Mouse (Mus musculus) thymus, postnatal 0 days (tissue): ENCODE results near the gene Aurkaip1. TPM values are rescaled to one million over a fixed set of nuclear protein-coding genes. Genes with fewer than 3 reads are reported as not detected.

Source experiments
- DNase-seq: peaks from one replicate; pipeline ENCODE4 v3.0.0-alpha.2; 2015; ENCODE audit warnings: low spot score
- microRNA-seq: library from miRNA; unstranded; fragments of <30 nt; microRNA quantifications from one replicate; pipeline ENCODE4, GENCODE M21; 2016; ENCODE audit warnings: borderline number of aligned reads
- polyA plus RNA-seq: library from polyadenylated mRNA; unstranded; fragments of >200 nt; fragmentation: Nextera tagmentation; extraction: Ambion mirVana; gene quantifications from 2 replicates; pipeline ENCODE4 v1.2.1, GENCODE M21; 2015

Aurkaip1 gene
- polyA plus RNA-seq, 1 experiment from 2014 or later = 187 TPM

GRCm38 (mm10) chr4:155849792-155850451 lies 18.9 kb downstream of the Aurkaip1 start:
- no peak for DNase-seq

DNA sequence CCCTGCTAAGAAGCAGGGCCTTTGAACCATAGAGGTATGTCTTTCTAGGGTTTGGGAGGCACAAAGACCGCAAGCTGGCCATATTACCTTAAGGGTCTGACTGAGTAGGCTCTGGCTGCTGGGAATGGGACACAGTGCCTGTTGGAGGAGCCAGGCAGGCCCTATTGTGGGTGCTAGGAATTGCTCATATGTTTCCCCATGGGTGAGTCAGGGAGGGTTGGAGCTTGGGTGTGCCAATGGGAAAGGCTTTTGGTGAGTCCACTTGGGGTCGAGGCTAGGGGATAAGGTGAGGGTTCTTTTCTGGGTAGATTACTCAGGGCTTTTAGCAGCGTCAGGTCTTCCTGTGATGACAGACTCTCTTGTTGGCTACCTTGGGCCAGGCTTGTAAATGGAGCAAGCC lies 20.3 kb downstream of the Aurkaip1 start:
- DNase-seq = no peak

DNA sequence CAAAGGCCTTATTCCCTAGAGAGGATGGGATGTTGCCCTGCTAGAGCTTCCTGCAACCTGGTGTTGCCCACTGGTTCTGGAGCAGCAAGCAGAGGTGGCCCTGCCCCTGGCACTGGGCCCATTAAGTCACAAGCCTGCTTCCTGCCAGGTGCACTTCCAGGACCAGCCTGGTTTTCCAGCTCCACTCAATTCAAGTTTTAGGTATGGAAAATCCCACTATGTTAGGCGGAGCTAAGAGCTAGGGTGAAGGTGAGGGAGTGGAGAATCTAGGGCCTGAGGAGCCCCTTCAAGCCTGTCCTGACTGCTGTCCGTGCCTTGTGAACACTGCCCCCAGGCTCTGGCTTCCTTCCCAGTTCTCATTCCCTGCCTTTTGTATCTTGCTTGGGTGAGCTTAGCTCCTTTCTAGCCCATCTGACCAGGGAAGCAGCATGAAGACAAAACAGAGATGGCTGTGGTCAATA lies 20.9 kb downstream of the Aurkaip1 start:
- no peak for DNase-seq

DNA sequence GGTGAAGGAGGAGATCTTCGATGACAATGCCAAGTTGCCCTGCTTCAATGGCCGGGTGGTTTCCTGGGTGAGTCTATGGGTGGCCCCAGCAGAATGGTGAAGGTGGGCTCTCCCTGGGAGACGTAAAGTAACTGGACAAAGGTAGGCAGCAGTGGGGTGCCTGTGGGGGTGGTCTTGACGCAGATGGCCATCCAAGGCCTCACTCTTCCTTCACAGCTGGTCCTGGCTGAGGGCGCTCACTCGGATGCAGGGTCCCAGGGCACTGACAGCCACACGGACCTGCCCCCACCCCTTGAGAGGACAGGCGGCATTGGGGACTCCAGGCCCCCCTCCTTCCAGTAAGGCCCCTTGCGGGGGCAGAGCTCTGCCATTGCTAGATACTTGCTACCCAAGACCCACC lies 22.3 kb downstream of the Aurkaip1 start:
- DNase-seq = no peak

DNA sequence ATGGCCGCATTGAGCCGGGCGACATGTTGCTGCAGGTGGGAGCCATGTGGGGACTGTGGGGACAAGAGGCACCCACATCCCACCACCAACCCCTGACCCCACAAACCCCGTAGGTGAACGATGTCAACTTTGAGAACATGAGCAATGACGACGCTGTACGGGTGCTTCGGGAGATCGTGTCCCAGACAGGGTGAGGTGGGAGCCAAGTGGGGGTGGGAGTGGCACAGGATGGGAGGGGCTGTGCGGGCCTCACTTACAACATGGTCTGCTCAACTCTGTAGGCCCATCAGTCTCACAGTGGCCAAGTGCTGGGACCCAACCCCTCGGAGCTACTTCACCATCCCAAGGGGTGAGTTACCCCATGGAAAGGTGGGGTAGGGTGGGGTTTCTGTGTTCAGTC lies 23.9 kb downstream of the Aurkaip1 start:
- no peak for DNase-seq

DNA sequence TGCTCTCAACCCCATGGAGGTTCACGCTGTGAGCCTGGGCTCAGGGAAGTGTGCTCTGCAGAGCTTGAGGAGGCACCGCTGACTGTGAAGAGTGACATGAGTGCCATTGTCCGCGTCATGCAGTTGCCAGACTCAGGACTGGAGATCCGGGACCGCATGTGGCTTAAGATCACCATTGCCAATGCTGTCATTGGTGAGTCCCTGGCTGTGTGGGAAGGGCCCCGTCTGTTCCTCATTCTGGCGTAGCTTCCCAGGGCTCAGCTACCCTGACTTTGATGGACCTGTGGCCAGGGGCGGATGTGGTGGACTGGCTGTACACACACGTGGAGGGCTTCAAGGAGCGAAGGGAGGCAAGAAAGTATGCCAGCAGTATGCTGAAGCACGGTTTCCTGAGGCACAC lies 25.0 kb downstream of the Aurkaip1 start:
- DNase-seq = no peak

- no peak for DNase-seq
Observed at GRCm38 (mm10) chr4:155856881-155857280, 25.8 kb downstream of the Aurkaip1 start.

GRCm38 (mm10) chr4:155859318-155859717 lies 28.2 kb downstream of the Aurkaip1 start:
- DNase-seq = peak; percentile 40

- no peak for DNase-seq
Observed at GRCm38 (mm10) chr4:155861787-155862186, 30.7 kb downstream of the Aurkaip1 start.

- no peak for DNase-seq
Observed at GRCm38 (mm10) chr4:155863001-155863400, 31.9 kb downstream of the Aurkaip1 start, which contains the start of gene Tas1r3. Gene Tas1r3, minus strand, starts transcription at chr4:155863362.

GRCm38 (mm10) chr4:155868614-155869298 lies 37.7 kb downstream of the Aurkaip1 start:
- DNase-seq = no peak

DNA sequence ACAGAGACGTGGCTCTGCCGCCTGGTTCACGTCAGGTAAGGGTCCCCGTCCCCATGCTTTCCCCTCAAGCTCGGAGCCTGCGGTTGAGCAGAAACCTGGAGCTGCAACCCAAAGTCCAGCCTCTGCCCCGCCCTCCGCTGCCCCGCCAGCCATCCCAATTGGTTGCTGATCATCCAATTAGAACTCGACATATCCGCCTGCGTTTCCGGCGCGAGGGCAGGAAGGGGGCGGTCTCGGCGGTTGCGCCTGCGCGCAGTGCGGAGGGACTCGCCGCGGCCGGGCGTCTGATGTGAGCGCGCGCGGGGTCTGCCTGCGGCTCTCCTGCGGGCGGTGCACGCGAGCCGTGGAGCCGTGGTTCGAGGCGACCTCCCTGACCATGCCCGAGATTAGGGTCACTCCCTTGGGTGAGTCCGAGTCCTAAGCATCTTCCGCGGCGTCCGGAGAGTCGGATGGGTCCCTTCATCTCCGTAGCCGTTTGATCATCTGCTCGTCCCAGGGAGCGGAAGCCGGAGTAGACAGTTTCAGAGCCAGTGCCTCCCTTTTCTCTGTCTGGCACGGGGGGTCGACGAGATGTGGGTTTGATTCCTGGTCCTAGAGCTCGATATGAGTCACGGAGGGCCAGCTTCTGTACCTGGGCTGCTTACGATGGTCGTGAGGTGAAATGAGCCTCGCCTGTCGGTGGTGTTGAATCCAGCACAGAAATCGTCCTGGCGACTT lies 38.4 kb downstream of the Aurkaip1 start, which contains the start of the genes Cptp and Ints11:
TSS of gene Cptp (minus strand) at position 124 of the 717 bp plus-strand sequence.
TSS of gene Ints11 (plus strand) at position 230 of the 717 bp plus-strand sequence.
- peak; percentile 95 for DNase-seq

DNA sequence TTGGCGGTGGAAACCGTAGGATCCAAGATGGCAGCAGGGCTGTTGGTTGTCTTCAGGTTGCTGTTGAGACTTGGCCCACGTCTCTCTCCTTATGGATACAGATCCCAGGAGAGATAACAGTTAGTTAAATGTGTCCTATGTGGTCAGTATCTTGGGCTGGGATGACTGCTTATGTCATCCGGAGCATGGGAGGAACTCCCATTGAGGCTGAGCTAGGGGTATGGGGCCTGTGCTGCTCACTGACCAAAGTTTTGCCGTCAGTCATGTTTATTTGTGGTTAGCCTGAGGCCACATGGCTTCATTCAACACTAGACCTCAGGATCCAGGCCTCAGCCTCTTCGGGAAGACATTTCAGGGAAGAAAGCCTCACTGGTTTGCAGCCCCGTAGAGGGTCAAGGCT lies 40.3 kb downstream of the Aurkaip1 start:
- no peak for DNase-seq

Small RNAs within 50 kb of the gene (microRNA-seq; reads per million reads assigned to microRNA genes)
- not detected for gene Gm27743

Other genes starting within 250 kb of the Aurkaip1 start
- 6.3 and 7.5 TPM in 2 replicates for gene Slc35e2, start 229.9 kb upstream of the Aurkaip1 start, polyA plus RNA-seq
- 65.7 and 76.3 TPM in 2 replicates for gene Cdk11b, start 206.4 kb upstream of the Aurkaip1 start, polyA plus RNA-seq
- gene Gm10563, start 185.9 kb upstream of the Aurkaip1 start, polyA plus RNA-seq = not detected in 2 replicates
- gene Mmp23, start 177.9 kb upstream of the Aurkaip1 start, polyA plus RNA-seq = 7.5 and 8.3 TPM in 2 replicates
- 14.2 and 14.4 TPM in 2 replicates for gene Mib2, start 162.1 kb upstream of the Aurkaip1 start, polyA plus RNA-seq
- 4.4 and 5.2 TPM in 2 replicates for gene Fndc10, start 136.9 kb upstream of the Aurkaip1 start, polyA plus RNA-seq
- gene Ssu72, start 126.5 kb upstream of the Aurkaip1 start, polyA plus RNA-seq = 194 and 202 TPM in 2 replicates
- 1.1 and 1.4 TPM in 2 replicates for gene Tmem240, start 96.5 kb upstream of the Aurkaip1 start, polyA plus RNA-seq
- gene Atad3a, start 70.2 kb upstream of the Aurkaip1 start, polyA plus RNA-seq = 61.6 and 63.9 TPM in 2 replicates
- 8.6 and 9.0 TPM in 2 replicates for gene Vwa1, start 56.6 kb upstream of the Aurkaip1 start, polyA plus RNA-seq
- 0.05 and 0.21 TPM in 2 replicates for gene Tmem88b, start 45.4 kb upstream of the Aurkaip1 start, polyA plus RNA-seq
- gene Ankrd65, start 40.8 kb upstream of the Aurkaip1 start, polyA plus RNA-seq = 0.23 and 0.42 TPM in 2 replicates
- 283 and 286 TPM in 2 replicates for gene Mrpl20, start 28.4 kb upstream of the Aurkaip1 start, polyA plus RNA-seq
- gene Ccnl2, start 18.8 kb upstream of the Aurkaip1 start, polyA plus RNA-seq = 139 and 162 TPM in 2 replicates
- gene Mxra8, start 8.4 kb downstream of the Aurkaip1 start, polyA plus RNA-seq = 15.1 and 18.1 TPM in 2 replicates
- gene Dvl1, start 16.1 kb downstream of the Aurkaip1 start, polyA plus RNA-seq = 5.7 and 7.6 TPM in 2 replicates
- gene Tas1r3, start 32.1 kb downstream of the Aurkaip1 start, polyA plus RNA-seq = 0.16 and 0.28 TPM in 2 replicates
- gene Cptp, start 38.2 kb downstream of the Aurkaip1 start, polyA plus RNA-seq = 9.4 and 11.4 TPM in 2 replicates
- 84.9 and 92.2 TPM in 2 replicates for gene Ints11, start 38.3 kb downstream of the Aurkaip1 start, polyA plus RNA-seq
- gene Pusl1, start 60.5 kb downstream of the Aurkaip1 start, polyA plus RNA-seq = 39.9 and 42.5 TPM in 2 replicates
- gene Acap3, start 60.5 kb downstream of the Aurkaip1 start, polyA plus RNA-seq = 9.7 and 11.6 TPM in 2 replicates
- gene Ube2j2, start 112.6 kb downstream of the Aurkaip1 start, polyA plus RNA-seq = 117 and 128 TPM in 2 replicates
- gene C1qtnf12, start 131.0 kb downstream of the Aurkaip1 start, polyA plus RNA-seq = 14.9 and 19.3 TPM in 2 replicates
- gene B3galt6, start 161.4 kb downstream of the Aurkaip1 start, polyA plus RNA-seq = 8.4 and 10.7 TPM in 2 replicates
- gene Sdf4, start 161.6 kb downstream of the Aurkaip1 start, polyA plus RNA-seq = 187 and 194 TPM in 2 replicates
- 7.9 and 9.5 TPM in 2 replicates for gene Tnfrsf4, start 182.6 kb downstream of the Aurkaip1 start, polyA plus RNA-seq
- gene Tnfrsf18, start 194.9 kb downstream of the Aurkaip1 start, polyA plus RNA-seq = 13.9 and 14.8 TPM in 2 replicates
- 0.27 and 0.35 TPM in 2 replicates for gene Ttll10, start 228.1 kb downstream of the Aurkaip1 start, polyA plus RNA-seq